Mouse (Mus musculus): ENCODE measurements at regions not wholly inside any gene's neighbourhood (a gene's known extent, or its start where the extent isn't known, plus 50 kb on each side); places are given as distances from the start of the nearest gene placed in this dataset.

GRCm38 (mm10) chr10:8945195-8945751, 59.4 kb upstream of the Sash1 start:
- Histone ChIP-seq H3K27ac (ENCODE audit: insufficient read depth, low read depth, low read length) (0 out of 2 replicates have a peak overlapping the region, but pooled peaks have one; percentile 4), H3K4me3 (ENCODE audit: insufficient read depth, low read depth, low read length) (no peak overlapping the region), H3K4me1 (ENCODE audit: control insufficient read depth, insufficient read depth, low read length) (no peaks in the 10 kb centered on the region)
- 64% methylated on average over 17 of the region's 17 CpGs for WGBS
- TF ChIP-seq CTCF (IDR thresholded peaks at IDR 0.05; ENCODE audit: insufficient read depth, low read depth, low read length) (no peak), POLR2A (IDR thresholded peaks at IDR 0.05; ENCODE audit: insufficient read depth, low read depth, low read length) (no peak)

- TF ChIP-seq CTCF (IDR thresholded peaks at IDR 0.05; ENCODE audit: insufficient read depth, low read depth, low read length) (no peak), POLR2A (IDR thresholded peaks at IDR 0.05; ENCODE audit: insufficient read depth, low read depth, low read length) (no peak)
- no peak overlapping the region for H3K27ac ChIP-seq (ENCODE audit: insufficient read depth, low read depth, low read length)
These were observed 58.7 kb upstream of the Sash1 start for GRCm38 (mm10) chr10:8944586-8944985.

DNA sequence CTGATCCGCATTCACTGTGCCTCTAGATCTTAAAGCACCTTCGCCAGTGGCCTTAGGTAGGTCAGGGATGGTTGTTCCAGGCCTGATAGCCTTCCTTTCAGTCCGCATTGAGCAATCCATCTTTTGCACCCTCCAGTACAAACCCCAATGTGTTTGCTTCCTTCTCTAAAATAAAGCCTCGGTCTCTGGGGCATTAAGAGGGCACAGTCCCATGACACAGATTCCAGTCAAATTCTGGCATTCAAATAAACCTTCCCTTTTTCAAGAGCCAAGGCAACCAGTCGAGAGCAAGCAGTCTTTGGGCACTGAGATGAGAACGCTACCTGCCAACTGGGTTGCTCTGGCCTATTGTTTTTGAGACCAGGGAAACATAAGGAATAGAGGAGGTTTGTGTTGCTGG, 57.8 kb upstream of the Sash1 start:
- TF ChIP-seq POLR2A (IDR thresholded peaks at IDR 0.05; ENCODE audit: insufficient read depth, low read depth, low read length) (no peak), CTCF (IDR thresholded peaks at IDR 0.05; ENCODE audit: insufficient read depth, low read depth, low read length) (no peak)
- Histone ChIP-seq H3K4me3 (ENCODE audit: insufficient read depth, low read depth, low read length) (no peak overlapping the region), H3K4me1 (ENCODE audit: control insufficient read depth, insufficient read depth, low read length) (no peaks in the 10 kb centered on the region), H3K27ac (ENCODE audit: insufficient read depth, low read depth, low read length) (peak overlapping the region; percentile 42)
- WGBS = 81% methylated on average over 6 of the region's 6 CpGs

More at GRCm38 (mm10) chr10:8944586-8944985, 58.7 kb upstream of the Sash1 start:
- 91% methylated on average over 5 of the region's 5 CpGs for WGBS
- no peak overlapping the region for H3K4me3 ChIP-seq (ENCODE audit: insufficient read depth, low read depth, low read length)
- H3K4me1 ChIP-seq (ENCODE audit: control insufficient read depth, insufficient read depth, low read length) = no peaks in the 10 kb centered on the region

- Histone ChIP-seq H3K4me1 (ENCODE audit: control insufficient read depth, insufficient read depth, low read length) (no peaks in the 10 kb centered on the region), H3K27ac (ENCODE audit: insufficient read depth, low read depth, low read length) (peak overlapping the region; percentile 42), H3K4me3 (ENCODE audit: insufficient read depth, low read depth, low read length) (no peak overlapping the region)
- TF ChIP-seq CTCF (IDR thresholded peaks at IDR 0.05; ENCODE audit: insufficient read depth, low read depth, low read length) (no peak), POLR2A (IDR thresholded peaks at IDR 0.05; ENCODE audit: insufficient read depth, low read depth, low read length) (no peak)
- 63% methylated on average over 6 of the region's 6 CpGs for WGBS
These were observed 57.1 kb upstream of the Sash1 start for GRCm38 (mm10) chr10:8942967-8943471.

GRCm38 (mm10) chr10:8936369-8936768, 50.5 kb upstream of the Sash1 start:
- Histone ChIP-seq H3K4me3 (ENCODE audit: insufficient read depth, low read depth, low read length) (no peak overlapping the region), H3K27ac (ENCODE audit: insufficient read depth, low read depth, low read length) (no peak overlapping the region), H3K4me1 (ENCODE audit: control insufficient read depth, insufficient read depth, low read length) (peaks cover 3% of the 10 kb centered on the region)
- TF ChIP-seq CTCF (IDR thresholded peaks at IDR 0.05; ENCODE audit: insufficient read depth, low read depth, low read length) = no peak
- no peak for TF ChIP-seq POLR2A (IDR thresholded peaks at IDR 0.05; ENCODE audit: insufficient read depth, low read depth, low read length)
- WGBS = 82% methylated on average over 4 of the region's 4 CpGs

Data from olfactory bulb, adult 2 months (tissue).